Comparison of ENCODE assay signal across 22 mouse cellular contexts in the genomic region with DNA sequence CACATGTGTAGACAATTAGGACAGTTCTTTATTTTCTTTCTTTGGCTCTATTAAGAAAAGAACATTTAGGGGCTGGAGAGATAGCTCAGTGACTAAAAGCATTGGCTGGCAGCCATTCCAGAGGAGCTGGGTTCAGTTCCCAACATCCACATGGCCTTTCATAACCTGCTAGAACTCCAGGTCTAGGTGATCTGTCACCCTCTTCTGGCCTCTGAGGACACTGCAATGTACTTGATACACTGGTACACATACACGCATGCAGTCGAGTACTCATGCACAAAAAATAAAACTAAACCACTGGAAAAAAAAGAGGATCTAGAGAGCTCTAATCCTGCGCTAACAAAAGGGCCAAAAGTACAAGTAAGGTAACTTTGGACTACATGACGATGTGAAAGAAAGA.
DNase-seq lines count a peak whose midpoint lies in the region; ATAC-seq and TF ChIP-seq lines count a peak whose summit lies in the region.
"Had no signal": no experiment of that assay in that cellular context is flagged by ENCODE, and none has a peak within 500 bp of the region (broad histone marks: within the 10 kb centered on the region; RNA-seq: fewer than 3 reads in every experiment).

No protein-coding gene starts in this region.

- H3K36me3 ChIP-seq in intestine, postnatal 0 days (ENCODE audit: control insufficient read depth, insufficient read depth): no peaks in the 10 kb centered on the region; the same call in 1 of the 2 replicates
- no peaks in the 10 kb centered on the region for H3K36me3 ChIP-seq in intestine, embryonic 16.5 days (ENCODE audit: control insufficient read depth, insufficient read depth, low read length)
- H3K36me3 ChIP-seq in midbrain, postnatal 0 days (ENCODE audit: insufficient read depth, low read length): peaks cover 36% of the 10 kb centered on the region
- peaks cover 27% of the 10 kb centered on the region for H3K36me3 ChIP-seq in midbrain, embryonic 14.5 days (ENCODE audit: control insufficient read depth, insufficient read depth, low read length)
- H3K36me3 ChIP-seq: limb, embryonic 10.5 days had no signal

- POLR2A ChIA-PET in Patski (lab: Charles Lee): no interaction called here

- CTCF ChIA-PET in Patski (lab: Charles Lee): interaction anchor here (0.8 to 2.1 kb wide), 5 partner anchors 10 to 229 kb away, joined by 3 to 6 read pairs (median 4); a partner anchor contains a TSS

- no peaks in the 10 kb centered on the region for H3K27me3 ChIP-seq in intestine, postnatal 0 days (replicated peaks; ENCODE audit: control insufficient read depth, insufficient read depth, low read length)
- H3K27me3 ChIP-seq in intestine, embryonic 16.5 days (replicated peaks; ENCODE audit: control insufficient read depth, insufficient read depth, low read length): no peaks in the 10 kb centered on the region
- no peaks in the 10 kb centered on the region for H3K27me3 ChIP-seq in midbrain, postnatal 0 days (ENCODE audit: insufficient read depth, low read length)
- H3K27me3 ChIP-seq in midbrain, embryonic 14.5 days (ENCODE audit: control insufficient read depth, insufficient read depth, low read length): no peaks in the 10 kb centered on the region
- no peaks in the 10 kb centered on the region for H3K27me3 ChIP-seq in Patski
- H3K27me3 ChIP-seq: forebrain, embryonic 13.5 days; lung, embryonic 15.5 days had no signal

- 98% methylated on average over 4 of the region's 4 CpGs for WGBS in intestine, postnatal 0 days
- 94% methylated on average over 4 of the region's 4 CpGs for WGBS in intestine, embryonic 16.5 days
- WGBS in midbrain, postnatal 0 days: 92% methylated on average over 4 of the region's 4 CpGs
- WGBS in midbrain, embryonic 14.5 days: 95% methylated on average over 4 of the region's 4 CpGs

- H3K27ac ChIP-seq in intestine, postnatal 0 days (ENCODE audit: low read depth, low read length): no peak overlapping the region
- H3K27ac ChIP-seq in intestine, embryonic 16.5 days (ENCODE audit: low read length): no peak overlapping the region
- no peak overlapping the region for H3K27ac ChIP-seq in midbrain, postnatal 0 days (ENCODE audit: low read depth, low read length)
- H3K27ac ChIP-seq in midbrain, embryonic 14.5 days (replicated peaks; ENCODE audit: low read depth, low read length): no peak overlapping the region
- H3K27ac ChIP-seq: forebrain, embryonic 13.5 days; limb, embryonic 10.5 days; lung, embryonic 15.5 days; macrophage had no signal

- no peak for DNase-seq in midbrain, postnatal 0 days (ENCODE audit: low spot score)
- no peak for DNase-seq in midbrain, embryonic 14.5 days
- no peak for DNase-seq in Patski (ENCODE audit: low read depth, low spot score)
- no peak for DNase-seq in cerebellum, postnatal 10 days
- DNase-seq: adrenal gland, adult 8-10 months; cerebellum, adult 11-12 months; cerebellum, postnatal 25 days; kidney, adult 11 months; right cerebral cortex, postnatal 25 days; spleen, adult 18-20 months; thymus, postnatal 14 days had no signal

- ATAC-seq in intestine, postnatal 0 days: no peak
- no peak for ATAC-seq in intestine, embryonic 16.5 days
- ATAC-seq in midbrain, postnatal 0 days (ENCODE audit: low FRiP score): no peak
- ATAC-seq in midbrain, embryonic 14.5 days (ENCODE audit: low FRiP score, low TSS enrichment): no peak
- no peak for ATAC-seq in Patski
- no peak for ATAC-seq in CD4-positive, CD25-positive, alpha-beta regulatory T cell, adult 4 months
- ATAC-seq: activated CD4-positive, CD25-positive, alpha-beta regulatory T cell, adult 4 months; forebrain, embryonic 13.5 days; hindbrain, embryonic 16.5 days had no signal

- no peaks in the 10 kb centered on the region for H3K9me3 ChIP-seq in intestine, postnatal 0 days (ENCODE audit: control insufficient read depth)
- no peaks in the 10 kb centered on the region for H3K9me3 ChIP-seq in intestine, embryonic 16.5 days (ENCODE audit: control insufficient read depth, low read length)
- H3K9me3 ChIP-seq in midbrain, postnatal 0 days (ENCODE audit: low read length): no peaks in the 10 kb centered on the region
- H3K9me3 ChIP-seq in midbrain, embryonic 14.5 days (ENCODE audit: control insufficient read depth, low read length): no peaks in the 10 kb centered on the region
- H3K9me3 ChIP-seq: forebrain, embryonic 13.5 days; limb, embryonic 10.5 days; lung, embryonic 15.5 days had no signal

- in situ Hi-C loops in Patski (cut with MboI; ENCODE audit: low pct_unique_long_range_greater_than_20kb): loop anchor here (10.0 kb wide), 1 partner anchor 232 kb away; no protein-coding TSS in a partner anchor

- H3K4me1 ChIP-seq in intestine, postnatal 0 days (replicated peaks; ENCODE audit: control insufficient read depth, insufficient read depth, low read length): no peaks in the 10 kb centered on the region
- H3K4me1 ChIP-seq in intestine, embryonic 16.5 days (ENCODE audit: control insufficient read depth, insufficient read depth, low read length): 0 out of 2 replicates have a peak, but pooled peaks cover 4% of the 10 kb centered on the region
- no peaks in the 10 kb centered on the region for H3K4me1 ChIP-seq in midbrain, postnatal 0 days (ENCODE audit: insufficient read depth, low read length)
- no peaks in the 10 kb centered on the region for H3K4me1 ChIP-seq in midbrain, embryonic 14.5 days (ENCODE audit: control insufficient read depth, insufficient read depth, low read length)
- H3K4me1 ChIP-seq: limb, embryonic 10.5 days; lung, embryonic 15.5 days had no signal

- peak; percentile 49 for TF ChIP-seq CTCF in intestine, postnatal 0 days (IDR thresholded peaks at IDR 0.05; ENCODE audit: low read depth)
- peak; percentile 32; the same call in 1 of the 2 replicates for TF ChIP-seq CTCF in midbrain, postnatal 0 days (IDR thresholded peaks at IDR 0.05)
- peak; percentile 69 for TF ChIP-seq CTCF in Patski (IDR thresholded peaks at IDR 0.05)

- H3K4me3 ChIP-seq in intestine, postnatal 0 days (ENCODE audit: low read depth, low read length): no peak overlapping the region
- H3K4me3 ChIP-seq in intestine, embryonic 16.5 days (ENCODE audit: low read length): no peak overlapping the region
- no peak overlapping the region for H3K4me3 ChIP-seq in midbrain, postnatal 0 days (ENCODE audit: low read depth, low read length)
- no peak overlapping the region for H3K4me3 ChIP-seq in midbrain, embryonic 14.5 days (replicated peaks; ENCODE audit: low read depth, low read length)
- H3K4me3 ChIP-seq: forebrain, embryonic 13.5 days; limb, embryonic 10.5 days; lung, embryonic 15.5 days had no signal

- no peak overlapping the region for H3K4me2 ChIP-seq in intestine, postnatal 0 days (replicated peaks; ENCODE audit: low read depth)
- no peak overlapping the region for H3K4me2 ChIP-seq in intestine, embryonic 16.5 days (ENCODE audit: low read depth, low read length)
- no peak overlapping the region for H3K4me2 ChIP-seq in midbrain, postnatal 0 days (ENCODE audit: low read depth, low read length, poor library complexity, severe bottlenecking)
- H3K4me2 ChIP-seq in midbrain, embryonic 14.5 days (ENCODE audit: low read length): no peak overlapping the region
- H3K4me2 ChIP-seq: forebrain, embryonic 13.5 days; heart, embryonic 11.5 days; lung, embryonic 15.5 days; midbrain, embryonic 11.5 days had no signal

- H3K9ac ChIP-seq in intestine, postnatal 0 days (ENCODE audit: low read depth, low read length): no peak overlapping the region
- no peak overlapping the region for H3K9ac ChIP-seq in intestine, embryonic 16.5 days (ENCODE audit: low read depth, low read length)
- H3K9ac ChIP-seq in midbrain, postnatal 0 days (replicated peaks; ENCODE audit: low read length, poor library complexity, severe bottlenecking): no peak overlapping the region
- H3K9ac ChIP-seq in midbrain, embryonic 14.5 days (replicated peaks; ENCODE audit: low read length): no peak overlapping the region
- H3K9ac ChIP-seq: forebrain, embryonic 13.5 days; lung, embryonic 15.5 days had no signal
